Mouse (Mus musculus) spleen, adult 12 weeks (tissue): ENCODE measurements around the gene Btf3l4.

Source experiments
- DNase-seq: peaks from one replicate; pipeline ENCODE4 v3.0.0; 2022; ENCODE audit warnings: low spot score

The Btf3l4 gene

DNA sequence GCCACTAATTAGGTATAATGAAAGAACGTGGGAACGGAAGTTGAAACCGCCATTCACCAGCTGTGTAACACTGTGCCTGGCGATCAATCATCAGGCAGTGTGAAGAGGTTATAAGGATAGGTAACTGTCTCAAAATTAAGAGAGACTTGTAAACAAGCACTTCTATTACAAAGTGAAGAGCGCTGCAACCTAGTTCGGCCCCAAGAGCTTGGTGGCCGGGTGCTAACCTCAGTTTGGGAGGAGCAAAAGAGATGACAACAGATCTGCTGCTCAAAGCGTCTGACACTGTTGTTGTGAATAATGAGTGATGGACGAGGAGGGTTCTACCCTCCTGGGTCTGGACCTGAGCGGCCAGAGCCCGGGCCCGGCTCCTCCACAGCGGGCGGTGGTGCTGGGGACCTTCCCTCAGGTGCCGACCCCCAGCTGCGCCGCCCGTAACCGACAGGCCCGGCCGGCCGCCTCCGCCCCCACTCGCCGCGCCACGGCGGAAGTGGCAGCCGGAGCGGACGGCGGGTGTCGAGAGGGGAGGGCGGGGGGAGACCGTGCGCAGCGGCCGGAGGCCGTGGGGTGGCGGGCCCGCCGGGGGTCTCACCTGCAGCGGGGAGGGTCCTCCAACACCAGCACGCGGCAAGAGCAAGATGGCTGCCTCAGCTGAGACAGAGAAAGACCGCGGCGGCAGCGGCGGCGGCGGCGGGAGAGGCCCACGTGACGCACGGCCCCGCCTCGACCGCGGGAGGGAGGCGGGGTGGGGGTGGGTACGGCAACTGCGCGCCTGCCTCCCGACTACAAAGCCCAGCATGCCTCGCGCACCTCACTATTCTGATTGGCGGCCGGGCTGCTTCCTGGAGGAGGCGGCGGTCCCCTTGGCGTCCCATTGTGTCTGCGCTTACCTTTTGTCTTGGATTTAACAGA is at the start of gene Btf3l4:
Gene Btf3l4, minus strand, starts transcription at position 699 of the 912 bp plus-strand sequence.
- DNase-seq: peak; percentile 88

GRCm38 (mm10) chr4:108878963-108879822 is 45.8 kb upstream of the Btf3l4 start, which contains the start of gene Rab3b:
TSS of gene Rab3b (plus strand) at chr4:108879063.
- DNase-seq: peak; percentile 54

- DNase-seq: no peak
Measured at GRCm38 (mm10) chr4:108877901-108878300, 44.5 kb upstream of the Btf3l4 start.

- no peak for DNase-seq
Measured at GRCm38 (mm10) chr4:108873746-108874145, 40.3 kb upstream of the Btf3l4 start.

GRCm38 (mm10) chr4:108869730-108870374 is 36.4 kb upstream of the Btf3l4 start:
- DNase-seq: peak; percentile 57

DNA sequence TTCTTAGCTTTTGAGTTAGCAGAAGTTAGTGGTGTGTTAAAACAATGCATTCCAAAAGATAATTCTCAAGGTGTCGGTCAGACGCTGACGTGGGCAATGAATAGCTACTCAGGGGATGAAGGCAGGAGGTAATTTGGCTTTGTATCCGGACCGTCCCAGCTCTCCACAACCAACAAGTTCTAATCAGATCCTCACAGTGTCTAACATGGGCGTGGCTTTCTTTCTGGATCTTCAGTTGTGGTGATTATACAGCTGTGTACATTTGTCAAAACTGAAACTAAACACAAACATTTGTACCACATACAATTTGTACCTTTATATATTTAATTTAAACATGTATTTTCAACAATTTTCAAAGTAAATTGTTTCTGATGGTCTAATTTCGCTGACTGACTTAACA is 33.4 kb upstream of the Btf3l4 start:
- no peak for DNase-seq

GRCm38 (mm10) chr4:108848505-108848848 is 15.1 kb upstream of the Btf3l4 start, which contains the start of gene A730015C16Rik:
TSS of gene A730015C16Rik (minus strand) at chr4:108848619.
- no peak for DNase-seq

DNA sequence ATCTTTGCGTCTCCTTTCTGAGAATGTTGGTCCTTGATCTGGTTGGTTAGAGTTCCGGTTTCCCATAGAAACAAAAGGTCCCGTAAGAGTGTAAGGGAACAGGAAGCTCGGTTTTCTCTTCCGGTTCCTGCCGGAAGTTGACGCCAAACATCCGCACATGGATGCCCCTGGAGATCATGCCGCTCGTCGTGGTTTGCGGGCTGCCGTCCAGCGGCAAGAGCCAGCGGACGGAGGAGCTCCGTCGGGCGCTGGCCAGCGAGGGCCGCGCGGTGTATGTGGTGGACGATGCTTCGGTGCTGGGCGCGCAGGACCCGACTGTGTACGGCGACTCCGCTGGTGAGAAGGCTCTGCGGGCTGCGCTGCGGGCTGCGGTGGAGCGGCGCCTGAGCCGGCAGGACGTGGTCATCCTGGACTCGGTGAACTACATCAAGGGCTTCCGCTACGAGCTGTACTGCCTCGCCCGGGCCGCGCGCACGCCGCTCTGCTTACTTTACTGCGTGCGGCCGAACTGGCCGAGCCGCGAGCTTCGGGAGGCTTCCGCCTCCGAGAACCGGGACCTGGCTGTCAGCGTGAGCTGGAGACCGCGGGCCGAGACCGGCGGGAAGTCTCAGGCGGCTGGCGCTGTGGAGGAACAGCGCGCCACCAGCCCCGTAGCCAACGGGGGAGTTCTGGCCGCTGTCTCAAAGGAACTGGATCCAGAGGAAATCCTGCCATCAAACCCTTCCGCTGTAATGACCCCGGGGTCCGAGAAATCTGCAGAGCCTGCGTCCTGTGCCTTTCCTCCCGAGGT is 14.5 kb upstream of the Btf3l4 start, which contains the start of gene Kti12:
Gene Kti12, plus strand, starts transcription at position 71 of the 790 bp plus-strand sequence.
- peak; percentile 64 for DNase-seq

DNA sequence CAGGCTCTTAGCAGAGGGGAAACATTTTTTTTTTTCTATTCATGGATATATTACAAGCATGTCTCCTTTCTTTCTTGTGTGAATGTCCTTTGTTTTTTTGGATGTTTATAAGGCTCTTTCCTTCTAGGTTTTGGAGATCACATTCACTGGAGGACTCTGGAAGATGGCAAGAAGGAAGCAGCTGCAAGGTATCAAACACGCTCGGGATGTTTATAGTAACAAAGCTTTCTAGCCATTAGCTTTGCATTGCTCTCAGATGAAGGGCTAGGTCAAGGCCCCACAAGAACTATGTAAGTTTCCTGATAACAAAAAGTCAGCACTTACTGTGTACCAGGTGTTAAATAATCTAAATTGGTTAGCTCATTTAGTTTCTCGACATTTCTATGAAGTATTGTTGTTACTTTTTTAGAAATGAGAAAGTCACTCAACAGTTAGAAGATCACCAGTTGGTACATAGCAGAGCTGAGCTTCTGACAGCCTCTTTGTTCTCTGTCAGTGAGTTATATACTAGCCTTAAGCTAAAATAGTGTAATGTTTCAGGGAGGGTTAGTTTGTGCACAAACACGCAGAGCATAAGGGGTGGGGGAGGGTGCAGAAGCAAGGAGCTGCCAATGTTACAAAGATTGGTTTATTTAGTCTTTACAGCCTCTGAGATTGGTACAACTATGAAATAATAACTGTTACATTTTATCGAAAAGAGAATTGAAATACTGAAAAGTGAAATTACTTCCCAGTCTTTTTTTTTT is 12.6 kb upstream of the Btf3l4 start:
- no peak for DNase-seq

DNA sequence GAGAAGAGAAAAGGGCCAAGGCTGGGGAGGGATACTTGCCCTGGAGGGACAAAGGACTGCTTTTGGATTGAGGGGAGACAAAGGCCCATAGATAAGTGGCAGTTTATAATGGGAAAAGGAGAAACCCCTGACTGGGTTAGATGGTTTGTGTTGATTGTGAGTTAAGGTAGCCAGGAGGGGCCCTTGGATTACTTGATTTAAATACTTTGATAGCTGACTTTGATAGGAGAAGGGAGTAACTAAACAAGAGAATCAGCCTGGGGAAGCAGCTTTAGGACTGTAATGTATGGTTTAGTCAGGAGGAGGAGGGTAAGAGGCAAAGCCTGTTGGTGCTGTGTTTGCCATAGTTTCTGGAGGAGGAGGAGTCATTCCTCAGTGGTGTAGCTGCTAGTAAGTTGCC is 9.9 kb upstream of the Btf3l4 start:
- no peak for DNase-seq

DNA sequence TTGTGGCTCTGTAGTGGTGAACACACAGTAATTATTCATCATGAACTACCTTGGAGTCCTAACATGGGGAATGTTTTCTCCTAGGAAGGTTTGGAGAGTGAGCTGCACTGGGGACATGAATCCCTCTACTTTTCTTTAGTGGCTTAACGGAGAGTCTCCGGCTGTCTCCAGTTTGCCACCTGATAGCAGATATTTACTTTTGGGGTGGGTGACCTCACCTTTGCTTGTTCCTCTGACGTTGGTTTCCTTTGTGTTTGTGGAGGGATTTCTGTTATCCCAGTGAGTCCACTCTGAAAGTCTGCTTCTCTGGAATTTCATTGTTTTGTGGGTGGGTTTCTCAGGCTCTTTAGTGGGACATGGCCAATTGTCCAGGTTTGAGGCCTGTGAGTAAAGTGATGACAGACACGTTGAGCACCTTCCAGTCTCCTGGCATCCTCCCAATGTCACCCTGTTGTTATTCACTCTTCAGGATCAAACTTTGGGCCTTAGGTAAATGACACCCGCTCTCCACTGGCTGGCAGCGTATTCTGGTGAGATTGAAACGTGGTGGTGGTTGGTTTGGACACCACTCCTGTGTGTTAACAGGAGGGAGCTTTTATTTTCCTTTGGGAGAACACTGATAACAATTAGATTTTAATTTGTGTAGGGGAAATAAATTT is 8.6 kb upstream of the Btf3l4 start:
- DNase-seq: no peak

DNA sequence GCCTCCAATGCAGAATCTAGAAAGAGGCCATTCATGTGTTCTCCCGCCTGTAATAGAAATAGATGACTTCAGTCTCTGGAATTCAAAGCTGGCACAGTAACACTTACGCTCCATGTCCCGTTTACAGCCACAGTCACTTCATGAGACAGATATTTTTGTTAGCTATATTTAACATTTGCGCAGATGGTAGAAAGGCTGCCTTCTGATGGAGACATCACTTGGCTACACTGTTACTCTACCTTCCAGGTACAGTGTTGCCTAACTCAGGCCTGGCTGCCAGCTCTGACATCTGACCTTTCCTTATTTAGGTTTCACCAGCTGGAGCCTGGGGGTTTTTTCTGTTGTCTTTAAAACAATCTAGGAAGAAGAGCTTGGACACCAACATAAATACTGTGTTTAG is 4.6 kb upstream of the Btf3l4 start:
- DNase-seq: no peak

- DNase-seq: no peak
Measured at GRCm38 (mm10) chr4:108835496-108835895, 2.1 kb upstream of the Btf3l4 start.

DNA sequence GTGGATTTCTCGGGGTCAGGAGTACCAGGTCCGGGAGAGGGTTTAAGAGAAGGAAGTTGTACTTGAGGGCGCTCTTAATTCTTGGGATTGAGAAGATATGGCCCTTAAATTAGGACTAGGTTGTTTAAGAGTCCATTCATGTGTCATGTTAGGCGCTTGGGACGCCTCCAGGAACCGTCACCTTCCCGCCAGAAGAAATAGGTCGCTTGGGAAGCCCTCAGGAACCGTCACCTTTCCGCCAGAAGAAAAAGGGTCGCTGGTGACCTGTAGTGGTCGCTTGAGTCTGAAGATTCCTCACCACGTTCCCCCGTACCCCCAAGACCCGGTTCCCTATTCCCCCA is 1.5 kb upstream of the Btf3l4 start:
- DNase-seq: no peak

DNA sequence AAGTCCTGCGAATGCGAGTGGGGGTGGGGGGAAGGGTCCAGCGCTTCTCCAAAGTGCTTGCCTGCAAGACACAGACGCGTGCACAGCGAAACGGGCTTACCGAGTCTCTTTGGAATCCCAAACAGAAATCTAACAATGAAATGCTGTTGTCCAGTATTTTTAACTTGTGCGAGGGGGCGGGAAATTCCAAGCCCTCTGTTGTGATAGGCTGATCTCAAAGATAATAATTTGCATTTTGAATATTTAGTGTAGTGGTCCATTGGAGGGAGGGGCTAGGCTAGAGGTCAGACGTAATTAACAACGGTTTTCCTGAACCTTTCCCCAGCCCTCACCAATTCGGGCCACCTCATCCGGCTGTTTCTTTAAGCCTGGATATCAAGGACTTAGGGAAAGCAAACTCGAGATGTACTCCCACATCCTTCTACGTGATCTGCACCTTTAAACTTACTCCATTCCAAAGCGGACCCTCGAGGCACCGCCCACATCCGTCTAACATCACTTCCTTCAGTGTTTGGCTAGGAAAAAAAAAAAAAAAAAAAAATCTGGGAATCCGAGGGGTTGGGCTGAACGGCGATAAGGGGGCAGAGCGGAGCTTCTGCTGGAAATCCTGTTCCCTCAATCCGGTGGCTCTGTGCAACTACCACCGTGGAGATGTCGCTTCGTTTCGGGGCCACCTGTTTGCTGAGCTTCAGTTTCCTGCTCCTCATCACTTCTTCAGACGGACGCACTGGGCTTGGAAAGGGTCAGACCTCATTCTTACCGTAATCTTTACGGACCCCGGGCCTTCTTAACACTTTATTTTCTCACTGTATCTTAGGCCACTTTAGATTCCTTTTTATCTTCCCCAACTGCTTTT is 929 bp upstream of the Btf3l4 start, which contains the start of gene Txndc12:
Gene Txndc12, plus strand, starts transcription at position 487 of the 856 bp plus-strand sequence.
- DNase-seq: peak; percentile 54

GRCm38 (mm10) chr4:108833828-108834114 is 357 bp upstream of the Btf3l4 start:
- no peak for DNase-seq

DNA sequence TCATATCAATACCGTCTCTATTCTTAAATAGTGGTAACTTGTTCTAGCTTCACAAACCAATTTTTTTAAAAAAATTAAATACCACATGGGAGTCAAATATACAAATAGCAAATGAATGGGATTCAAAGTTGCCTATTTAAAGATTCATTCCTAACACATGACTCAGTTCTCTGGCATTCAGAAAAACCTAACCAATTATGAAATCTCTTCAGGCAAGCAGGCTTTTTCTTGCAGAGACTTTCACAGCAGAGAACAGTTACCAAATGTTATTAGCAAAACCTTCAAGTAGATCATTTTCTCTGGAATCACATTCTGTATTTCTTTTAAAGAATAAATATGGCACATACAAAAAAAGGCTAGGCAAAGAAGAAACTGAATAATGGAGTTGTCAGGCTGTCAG is 2.7 kb downstream of the Btf3l4 start:
- no peak for DNase-seq

DNA sequence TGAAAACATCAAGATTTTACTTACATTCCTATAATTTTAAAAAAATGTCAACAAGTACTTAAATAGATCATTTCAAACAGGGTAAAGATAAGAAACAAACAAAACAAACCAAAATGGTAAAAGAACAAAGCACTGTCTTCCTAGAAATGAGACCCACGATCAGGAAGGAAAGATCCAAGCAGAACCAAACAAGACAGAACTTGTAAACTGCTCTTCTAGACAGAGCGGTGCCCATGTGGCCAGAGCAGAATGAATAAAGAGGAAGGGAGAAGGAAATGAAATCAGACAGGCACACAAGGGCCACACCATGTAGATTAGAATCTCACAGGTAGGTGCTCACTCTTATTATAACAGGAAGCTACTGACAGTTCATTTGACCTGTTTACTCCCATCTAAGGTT is 6.8 kb downstream of the Btf3l4 start:
- no peak for DNase-seq

DNA sequence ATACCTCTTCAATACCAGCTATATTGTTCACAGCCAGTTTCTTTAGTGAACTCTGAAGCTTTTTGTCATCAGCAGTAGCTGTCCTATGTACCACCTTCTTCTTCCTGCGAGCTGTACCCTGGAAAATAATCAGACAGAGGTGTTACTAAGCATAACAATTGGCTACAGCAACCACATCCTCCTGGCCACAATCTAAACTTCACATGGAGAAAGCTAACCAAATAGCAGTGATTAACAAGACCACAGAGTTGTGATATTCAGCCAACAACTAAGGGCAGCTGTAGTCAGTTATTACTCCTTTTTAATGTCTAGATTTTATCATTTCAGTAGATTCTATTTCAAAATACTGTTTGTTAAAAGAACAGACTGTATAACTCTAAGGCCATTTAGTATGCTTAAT is 7.3 kb downstream of the Btf3l4 start:
- no peak for DNase-seq
